Mouse (Mus musculus) stomach, postnatal 0 days (tissue): ENCODE data around the gene Rasgrf1. TPM values are rescaled to one million over a fixed set of nuclear protein-coding genes. Genes with fewer than 3 reads are reported as not detected.

Experiments
- ATAC-seq: fragments of 200-750 bp; cut with Nextera tagmentation; 2 replicates; pipeline ENCODE4 v1.8.0; 2017; ENCODE audit not compliant: low FRiP score, low TSS enrichment
- DNase-seq: peaks from one replicate; pipeline ENCODE4 v3.0.0-alpha.2; 2016; ENCODE audit warnings: low spot score
- H3K27ac ChIP-seq: fragments of 300-500 bp; sonication (generic); replicated peaks from 2 replicates; pipeline ENCODE4 v1.5.1; 2014; ENCODE audit warnings: mild to moderate bottlenecking, control low read depth
- H3K27me3 ChIP-seq: fragments of 300-500 bp; sonication (generic); 2 replicates; pipeline ENCODE4 v1.6.1; 2014; ENCODE audit warnings: low read length; ENCODE audit not compliant: control insufficient read depth, insufficient read depth
- H3K36me3 ChIP-seq: fragments of 300-500 bp; sonication (generic); 2 replicates; pipeline ENCODE4 v1.6.1; 2014; ENCODE audit warnings: low read length, mixed read lengths; ENCODE audit not compliant: control insufficient read depth, insufficient read depth
- H3K4me1 ChIP-seq: fragments of 300-500 bp; sonication (generic); replicated peaks from 2 replicates; pipeline ENCODE4 v1.6.1; 2014; ENCODE audit warnings: antibody characterized with exemption; ENCODE audit not compliant: control insufficient read depth, insufficient read depth
- H3K4me2 ChIP-seq: fragments of 300-500 bp; sonication (generic); replicated peaks from 2 replicates; pipeline ENCODE4 v1.6.1; 2014; ENCODE audit warnings: low read depth, mild to moderate bottlenecking, control low read depth, moderate library complexity
- H3K4me3 ChIP-seq: fragments of 300-500 bp; sonication (generic); 2 replicates; pipeline ENCODE4 v1.5.1; 2014; ENCODE audit warnings: low read depth, low read length, control low read depth
- H3K9ac ChIP-seq: fragments of 300-500 bp; sonication (generic); 2 replicates; pipeline ENCODE4 v1.6.1; 2014; ENCODE audit warnings: mild to moderate bottlenecking, low read length, control low read depth, mixed read lengths
- H3K9me3 ChIP-seq: fragments of 300-500 bp; sonication (generic); 2 replicates; pipeline ENCODE4 v1.6.1; 2016; ENCODE audit warnings: low read length; ENCODE audit not compliant: control insufficient read depth
- CTCF ChIP-seq: IDR thresholded peaks from 2 replicates; pipeline ENCODE4 v1.5.1; 2016; ENCODE audit warnings: antibody characterized with exemption, low read depth, mild to moderate bottlenecking, moderate library complexity
- EP300 ChIP-seq: optimal IDR thresholded peaks from 2 replicates; pipeline ENCODE3; 2016; ENCODE audit warnings: antibody characterized with exemption
- WGBS: fragments of 180-500 bp; shearing (Covaris S2); extraction: QIAGEN DNeasy Blood & Tissue Kit; methylation state at CpG from one replicate; pipeline ENCODE4 v1.1.7; 2014; 5-methylcytosine and 5-hydroxymethylcytosine counted together
- polyA plus RNA-seq: library from polyadenylated mRNA; unstranded; fragments of >200 nt; fragmentation: Nextera tagmentation; extraction: Ambion mirVana; gene quantifications from 2 replicates; pipeline ENCODE4 v1.2.1, GENCODE M21; 2015

The Rasgrf1 gene
- polyA plus RNA-seq, 1 experiment from 2014 or later, result 0.13 TPM

GRCm38 (mm10) chr9:89964091-89964490, 54.4 kb downstream of the Rasgrf1 start:
- no peak for DNase-seq
- no peak overlapping the region for H3K4me3 ChIP-seq
- H3K27ac ChIP-seq, result no peak overlapping the region
- H3K36me3 ChIP-seq, result no peaks in the 10 kb centered on the region
- H3K9me3 ChIP-seq, result no peaks in the 10 kb centered on the region
- no peaks in the 10 kb centered on the region for H3K27me3 ChIP-seq
- ATAC-seq, result no peak
- no peak overlapping the region for H3K9ac ChIP-seq
- TF ChIP-seq EP300, result no peak
- no peak for TF ChIP-seq CTCF
- H3K4me1 ChIP-seq, result no peaks in the 10 kb centered on the region
- WGBS, result 69% methylated on average over 4 of the region's 4 CpGs
- no peak overlapping the region for H3K4me2 ChIP-seq

GRCm38 (mm10) chr9:89967716-89968115, 58.0 kb downstream of the Rasgrf1 start:
- no peak overlapping the region for H3K9ac ChIP-seq
- DNase-seq (no peak), ATAC-seq (no peak)
- H3K4me2 ChIP-seq, result no peak overlapping the region
- TF ChIP-seq CTCF, result no peak
- TF ChIP-seq EP300, result no peak
- WGBS, result 74% methylated on average over 4 of the region's 4 CpGs
- H3K27me3 ChIP-seq, result no peaks in the 10 kb centered on the region
- H3K27ac ChIP-seq, result no peak overlapping the region
- no peaks in the 10 kb centered on the region for H3K4me1 ChIP-seq
- no peak overlapping the region for H3K4me3 ChIP-seq
- H3K36me3 ChIP-seq, result no peaks in the 10 kb centered on the region
- no peaks in the 10 kb centered on the region for H3K9me3 ChIP-seq

- ATAC-seq (no peak), DNase-seq (no peak)
- no peaks in the 10 kb centered on the region for H3K9me3 ChIP-seq
- H3K36me3 ChIP-seq, result no peaks in the 10 kb centered on the region
- H3K27ac ChIP-seq, result no peak overlapping the region
- peak; percentile 52 for TF ChIP-seq CTCF
- no peak for TF ChIP-seq EP300
- no peak overlapping the region for H3K4me3 ChIP-seq
- WGBS, result 73% methylated on average over 6 of the region's 6 CpGs
- no peaks in the 10 kb centered on the region for H3K4me1 ChIP-seq
- no peak overlapping the region for H3K9ac ChIP-seq
- no peaks in the 10 kb centered on the region for H3K27me3 ChIP-seq
- no peak overlapping the region for H3K4me2 ChIP-seq
Observed at GRCm38 (mm10) chr9:89968836-89969450, 59.2 kb downstream of the Rasgrf1 start.

GRCm38 (mm10) chr9:89970271-89970670, 60.6 kb downstream of the Rasgrf1 start:
- Histone ChIP-seq H3K4me3 (no peak overlapping the region), H3K9ac (no peak overlapping the region), H3K27ac (no peak overlapping the region), H3K9me3 (no peaks in the 10 kb centered on the region), H3K27me3 (no peaks in the 10 kb centered on the region), H3K36me3 (no peaks in the 10 kb centered on the region), H3K4me2 (no peak overlapping the region), H3K4me1 (no peaks in the 10 kb centered on the region)
- 94% methylated on average over 10 of the region's 10 CpGs for WGBS
- DNase-seq (no peak), ATAC-seq (no peak)
- TF ChIP-seq EP300 (no peak), CTCF (no peak)

GRCm38 (mm10) chr9:89970886-89971486, 61.3 kb downstream of the Rasgrf1 start:
- Histone ChIP-seq H3K9ac (no peak overlapping the region), H3K27ac (no peak overlapping the region), H3K9me3 (no peaks in the 10 kb centered on the region), H3K4me3 (no peak overlapping the region), H3K4me2 (no peak overlapping the region), H3K4me1 (no peaks in the 10 kb centered on the region), H3K36me3 (no peaks in the 10 kb centered on the region), H3K27me3 (no peaks in the 10 kb centered on the region)
- no peak for TF ChIP-seq CTCF
- no peak for TF ChIP-seq EP300
- DNase-seq (no peak), ATAC-seq (no peak)
- 61% methylated on average over 11 of the region's 11 CpGs for WGBS

- 45% methylated on average over 3 of the region's 3 CpGs for WGBS
- TF ChIP-seq CTCF (no peak), EP300 (no peak)
Observed at GRCm38 (mm10) chr9:89972321-89972720, 62.6 kb downstream of the Rasgrf1 start.

More at GRCm38 (mm10) chr9:89972321-89972720, 62.6 kb downstream of the Rasgrf1 start:
- no peaks in the 10 kb centered on the region for H3K4me1 ChIP-seq
- no peak overlapping the region for H3K27ac ChIP-seq
- H3K4me2 ChIP-seq, result no peak overlapping the region
- no peaks in the 10 kb centered on the region for H3K36me3 ChIP-seq
- no peaks in the 10 kb centered on the region for H3K9me3 ChIP-seq
- DNase-seq (no peak), ATAC-seq (no peak)
- H3K4me3 ChIP-seq, result no peak overlapping the region
- H3K9ac ChIP-seq, result no peak overlapping the region
- no peaks in the 10 kb centered on the region for H3K27me3 ChIP-seq
